26 mouse cellular contexts compared by ENCODE assay signal in the genomic region with DNA sequence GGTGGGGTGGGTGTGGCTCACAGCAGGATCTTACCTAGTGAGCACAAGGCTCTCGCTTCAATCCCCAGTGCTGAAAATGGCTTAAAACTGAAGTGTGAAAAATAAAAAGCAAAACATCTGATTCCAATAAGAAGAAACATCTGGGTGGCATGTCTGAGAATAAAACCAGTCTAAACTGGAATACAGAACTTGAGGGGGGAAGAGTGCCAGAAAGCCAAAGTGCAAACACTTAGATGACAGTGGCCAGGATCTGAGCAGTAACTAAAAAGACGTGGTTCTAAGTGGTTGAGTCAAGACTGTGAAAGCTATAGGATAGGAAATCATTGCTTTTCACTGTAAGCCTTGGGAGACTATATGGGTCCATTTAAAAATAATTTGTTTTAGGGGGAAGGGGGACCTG. TPM values are rescaled to one million over a fixed set of nuclear protein-coding genes. Genes with fewer than 3 reads are reported as not detected.
A peak's percentile ranks its signal among the peaks of the same experiment; 100 is the strongest.
DNase-seq lines count a peak whose midpoint lies in the region; ATAC-seq and TF ChIP-seq lines count a peak whose summit lies in the region.
"Had no signal": no experiment of that assay in that cellular context is flagged by ENCODE, and none has a peak within 500 bp of the region (broad histone marks: within the 10 kb centered on the region; RNA-seq: fewer than 3 reads in every experiment).

No protein-coding gene starts in this region.

- H3K4me3 ChIP-seq in heart, embryonic 10.5 days: no peak overlapping the region
- no peak overlapping the region for H3K4me3 ChIP-seq in layer of hippocampus, adult 2 months
- H3K4me3 ChIP-seq in intestine, embryonic 15.5 days (replicated peaks): no peak overlapping the region
- no peak overlapping the region for H3K4me3 ChIP-seq in embryonic facial prominence, embryonic 10.5 days
- H3K4me3 ChIP-seq: embryonic facial prominence, embryonic 13.5 days; embryonic facial prominence, embryonic 15.5 days; erythroblast, embryonic 14.5 days; forebrain, embryonic 10.5 days; forebrain, embryonic 12.5 days had no signal

- no peaks in the 10 kb centered on the region for H3K9me3 ChIP-seq in heart, embryonic 10.5 days
- H3K9me3 ChIP-seq in intestine, embryonic 15.5 days: no peaks in the 10 kb centered on the region
- H3K9me3 ChIP-seq in embryonic facial prominence, embryonic 10.5 days: no peaks in the 10 kb centered on the region
- H3K9me3 ChIP-seq: embryonic facial prominence, embryonic 13.5 days; embryonic facial prominence, embryonic 15.5 days; forebrain, embryonic 10.5 days; forebrain, embryonic 12.5 days; G1E had no signal

- H3K36me3 ChIP-seq in heart, embryonic 10.5 days: peaks cover 31% of the 10 kb centered on the region
- 0 out of 2 replicates have a peak, but pooled peaks cover 3% of the 10 kb centered on the region for H3K36me3 ChIP-seq in intestine, embryonic 15.5 days
- H3K36me3 ChIP-seq in embryonic facial prominence, embryonic 10.5 days (replicated peaks): peaks cover 37% of the 10 kb centered on the region

- H3K27me3 ChIP-seq in heart, embryonic 10.5 days (ENCODE audit: insufficient read depth, poor library complexity, severe bottlenecking): 0 out of 2 replicates have a peak, but pooled peaks cover 4% of the 10 kb centered on the region
- H3K27me3 ChIP-seq in intestine, embryonic 15.5 days (replicated peaks): no peaks in the 10 kb centered on the region
- 0 out of 2 replicates have a peak, but pooled peaks cover 7% of the 10 kb centered on the region for H3K27me3 ChIP-seq in embryonic facial prominence, embryonic 10.5 days (replicated peaks; ENCODE audit: low read depth, poor library complexity, severe bottlenecking)
- H3K27me3 ChIP-seq: CH12.LX; embryonic facial prominence, embryonic 15.5 days had no signal

- no peak for TF ChIP-seq CTCF in layer of hippocampus, adult 2 months (conservative IDR thresholded peaks at IDR 0.05)

- H3K4me2 ChIP-seq in intestine, embryonic 15.5 days (replicated peaks): no peak overlapping the region
- H3K4me2 ChIP-seq: embryonic facial prominence, embryonic 13.5 days; embryonic facial prominence, embryonic 15.5 days; forebrain, embryonic 12.5 days had no signal

- 0 out of 2 replicates have a peak, but pooled peaks cover 2% of the 10 kb centered on the region for H3K4me1 ChIP-seq in heart, embryonic 10.5 days
- H3K4me1 ChIP-seq in intestine, embryonic 15.5 days (replicated peaks): no peaks in the 10 kb centered on the region
- peaks cover 7% of the 10 kb centered on the region for H3K4me1 ChIP-seq in embryonic facial prominence, embryonic 10.5 days
- H3K4me1 ChIP-seq: embryonic facial prominence, embryonic 13.5 days; embryonic facial prominence, embryonic 15.5 days had no signal

- 26% methylated on average over 2 of the region's 2 CpGs for WGBS in heart, embryonic 10.5 days
- 36% methylated on average over 2 of the region's 2 CpGs for WGBS in intestine, embryonic 15.5 days
- WGBS in embryonic facial prominence, embryonic 10.5 days: 38% methylated on average over 2 of the region's 2 CpGs

- no peak overlapping the region for H3K27ac ChIP-seq in heart, embryonic 10.5 days
- H3K27ac ChIP-seq in layer of hippocampus, adult 2 months: no peak overlapping the region
- no peak overlapping the region for H3K27ac ChIP-seq in intestine, embryonic 15.5 days
- no peak overlapping the region for H3K27ac ChIP-seq in embryonic facial prominence, embryonic 10.5 days (replicated peaks)
- H3K27ac ChIP-seq: embryonic facial prominence, embryonic 13.5 days; embryonic facial prominence, embryonic 15.5 days; forebrain, embryonic 10.5 days; forebrain, embryonic 12.5 days had no signal

- no peak overlapping the region for H3K9ac ChIP-seq in intestine, embryonic 15.5 days
- H3K9ac ChIP-seq: embryonic facial prominence, embryonic 13.5 days; embryonic facial prominence, embryonic 15.5 days; forebrain, embryonic 12.5 days had no signal

- peak; percentile 36 for DNase-seq in heart, adult 11 months
- no peak for DNase-seq in heart, embryonic 10.5 days (ENCODE audit: low spot score)
- DNase-seq in 3T3-L1 (ENCODE audit: low read depth, low spot score) (peak; percentile 54), R1 (ENCODE audit: low read depth, low spot score) (peak; percentile 19), adipocyte (ENCODE audit: low spot score) (peak; percentile 64)
- no peak for DNase-seq in layer of hippocampus, adult 2 months (ENCODE audit: low spot score in 2 of 2)
- no peak for DNase-seq in embryonic facial prominence, embryonic 10.5 days (ENCODE audit: low spot score)
- DNase-seq: adrenal gland, adult 8-10 months; adrenal gland, postnatal 14 days; adrenal gland, postnatal 36 days; cerebellum, adult 11-12 months; cerebellum, adult 2 months; cerebellum, adult 9-10 months; cerebellum, postnatal 10 days; cerebellum, postnatal 25 days had no signal

- ATAC-seq in intestine, embryonic 15.5 days: no peak
- ATAC-seq: CD4-positive, CD25-positive, alpha-beta regulatory T cell, adult 4 months; forebrain, embryonic 14.5 days; forebrain, embryonic 16.5 days had no signal

RNA-seq across cellular contexts. Expression of a gene that starts 9.7 kb away (rescaled TPM):
- 29.0 and 31.6 TPM in 2 replicates for polyA plus RNA-seq in heart, embryonic 10.5 days (2016; fragmentation: Nextera tagmentation; extraction: Ambion mirVana)
- 10 to 100 TPM; 24.0 to 25.7 TPM for total RNA-seq in layer of hippocampus, adult 2 months (2021)
- polyA plus RNA-seq in intestine, embryonic 15.5 days (2015; fragmentation: Nextera tagmentation; extraction: Ambion mirVana): 31.9 and 32.9 TPM in 2 replicates
- 29.1 and 29.6 TPM in 2 replicates for polyA plus RNA-seq in embryonic facial prominence, embryonic 10.5 days (2016; fragmentation: Nextera tagmentation; extraction: Ambion mirVana)

RNA-seq across cellular contexts. Expression of a gene that starts 54.6 kb away (rescaled TPM):
- polyA plus RNA-seq in heart, embryonic 10.5 days (2016; fragmentation: Nextera tagmentation; extraction: Ambion mirVana): 161 and 182 TPM in 2 replicates
- 10 to 100 TPM; 15.4 to 16.5 TPM for total RNA-seq in layer of hippocampus, adult 2 months (2021)
- 107 and 125 TPM in 2 replicates for polyA plus RNA-seq in intestine, embryonic 15.5 days (2015; fragmentation: Nextera tagmentation; extraction: Ambion mirVana)
- polyA plus RNA-seq in embryonic facial prominence, embryonic 10.5 days (2016; fragmentation: Nextera tagmentation; extraction: Ambion mirVana): 197 and 204 TPM in 2 replicates

Comparison
In these comparisons a context has a peak if more than half of its experiments do, and no peak if none do; other contexts are left out.
1. DNase-seq: peak in heart, adult 11 months (single experiment), 3T3-L1 (single experiment), R1 (single experiment) and adipocyte (single experiment); none in heart, embryonic 10.5 days (single experiment), layer of hippocampus, adult 2 months (0 of 2) and embryonic facial prominence, embryonic 10.5 days (single experiment).